Mouse (Mus musculus): ENCODE results near the gene Cdc40. TPM values are rescaled to one million over a fixed set of nuclear protein-coding genes. Genes with fewer than 3 reads are reported as not detected.

Cdc40 gene
- polyA plus RNA-seq, 1 experiment from 2014 or later, result 17.4 TPM

GRCm38 (mm10) chr10:40851138-40851537, 32.0 kb downstream of the Cdc40 start:
- no peaks in the 10 kb centered on the region; the same call in 1 of the 2 replicates for H3K36me3 ChIP-seq (ENCODE audit: insufficient read depth, low read length)
- H3K27me3 ChIP-seq (replicated peaks; ENCODE audit: insufficient read depth, low read length), result no peaks in the 10 kb centered on the region
- no peak overlapping the region for H3K9ac ChIP-seq (replicated peaks; ENCODE audit: low read depth)
- no peaks in the 10 kb centered on the region for H3K9me3 ChIP-seq (ENCODE audit: low read length)
- DNase-seq (ENCODE audit: low spot score) (no peak), ATAC-seq (no peak)
- no peaks in the 10 kb centered on the region for H3K4me1 ChIP-seq (ENCODE audit: insufficient read depth, low read depth, low read length)
- no peak overlapping the region for H3K4me3 ChIP-seq (ENCODE audit: low read depth, low read length)
- no peak for TF ChIP-seq CTCF (IDR thresholded peaks at IDR 0.05)
- no peak for TF ChIP-seq EP300 (IDR thresholded peaks at IDR 0.05)
- H3K27ac ChIP-seq (ENCODE audit: low read length), result no peak overlapping the region
- no peak overlapping the region for H3K4me2 ChIP-seq (replicated peaks; ENCODE audit: low read depth, low read length)

- ATAC-seq, result no peak
- H3K36me3 ChIP-seq (ENCODE audit: insufficient read depth, low read length), result no peaks in the 10 kb centered on the region; the same call in 1 of the 2 replicates
- 86% methylated on average over 2 of the region's 2 CpGs for WGBS
Measured at GRCm38 (mm10) chr10:40850644-40851043, 32.5 kb downstream of the Cdc40 start.

GRCm38 (mm10) chr10:40847176-40847874, 35.8 kb downstream of the Cdc40 start:
- no peaks in the 10 kb centered on the region for H3K4me1 ChIP-seq (ENCODE audit: insufficient read depth, low read depth, low read length)
- H3K9me3 ChIP-seq (ENCODE audit: low read length), result no peaks in the 10 kb centered on the region
- no peak for ATAC-seq
- no peak overlapping the region for H3K4me3 ChIP-seq (ENCODE audit: low read depth, low read length)
- H3K4me2 ChIP-seq (replicated peaks; ENCODE audit: low read depth, low read length), result no peak overlapping the region
- no peak overlapping the region for H3K27ac ChIP-seq (ENCODE audit: low read length)
- H3K9ac ChIP-seq (replicated peaks; ENCODE audit: low read depth), result no peak overlapping the region
- DNase-seq (ENCODE audit: low spot score), result no peak
- no peaks in the 10 kb centered on the region for H3K27me3 ChIP-seq (replicated peaks; ENCODE audit: insufficient read depth, low read length)
- peaks cover 8% of the 10 kb centered on the region for H3K36me3 ChIP-seq (ENCODE audit: insufficient read depth, low read length)
- no peak for TF ChIP-seq CTCF (IDR thresholded peaks at IDR 0.05)
- TF ChIP-seq EP300 (IDR thresholded peaks at IDR 0.05), result no peak
- 89% methylated on average over 10 of the region's 10 CpGs for WGBS

More at GRCm38 (mm10) chr10:40850644-40851043, 32.5 kb downstream of the Cdc40 start:
- H3K9me3 ChIP-seq (ENCODE audit: low read length), result no peaks in the 10 kb centered on the region
- DNase-seq (ENCODE audit: low spot score), result no peak
- H3K27ac ChIP-seq (ENCODE audit: low read length), result no peak overlapping the region
- H3K4me1 ChIP-seq (ENCODE audit: insufficient read depth, low read depth, low read length), result no peaks in the 10 kb centered on the region
- TF ChIP-seq CTCF (IDR thresholded peaks at IDR 0.05) (no peak), EP300 (IDR thresholded peaks at IDR 0.05) (no peak)
- no peak overlapping the region for H3K9ac ChIP-seq (replicated peaks; ENCODE audit: low read depth)
- no peak overlapping the region for H3K4me2 ChIP-seq (replicated peaks; ENCODE audit: low read depth, low read length)
- H3K27me3 ChIP-seq (replicated peaks; ENCODE audit: insufficient read depth, low read length), result no peaks in the 10 kb centered on the region
- no peak overlapping the region for H3K4me3 ChIP-seq (ENCODE audit: low read depth, low read length)

GRCm38 (mm10) chr10:40845626-40846025, 37.5 kb downstream of the Cdc40 start:
- Histone ChIP-seq H3K9me3 (ENCODE audit: low read length) (no peaks in the 10 kb centered on the region), H3K4me1 (ENCODE audit: insufficient read depth, low read depth, low read length) (no peaks in the 10 kb centered on the region), H3K36me3 (ENCODE audit: insufficient read depth, low read length) (peaks cover 17% of the 10 kb centered on the region), H3K4me3 (ENCODE audit: low read depth, low read length) (no peak overlapping the region), H3K27ac (ENCODE audit: low read length) (no peak overlapping the region), H3K27me3 (replicated peaks; ENCODE audit: insufficient read depth, low read length) (no peaks in the 10 kb centered on the region), H3K9ac (replicated peaks; ENCODE audit: low read depth) (no peak overlapping the region), H3K4me2 (replicated peaks; ENCODE audit: low read depth, low read length) (no peak overlapping the region)
- no peak for DNase-seq (ENCODE audit: low spot score)
- ATAC-seq, result no peak
- 84% methylated on average over 6 of the region's 6 CpGs for WGBS
- TF ChIP-seq EP300 (IDR thresholded peaks at IDR 0.05) (no peak), CTCF (IDR thresholded peaks at IDR 0.05) (no peak)

GRCm38 (mm10) chr10:40844546-40844945, 38.6 kb downstream of the Cdc40 start:
- H3K4me1 ChIP-seq (ENCODE audit: insufficient read depth, low read depth, low read length), result no peaks in the 10 kb centered on the region
- H3K4me3 ChIP-seq (ENCODE audit: low read depth, low read length), result no peak overlapping the region
- no peak overlapping the region for H3K27ac ChIP-seq (ENCODE audit: low read length)
- no peak for DNase-seq (ENCODE audit: low spot score)
- no peaks in the 10 kb centered on the region for H3K27me3 ChIP-seq (replicated peaks; ENCODE audit: insufficient read depth, low read length)
- no peaks in the 10 kb centered on the region for H3K9me3 ChIP-seq (ENCODE audit: low read length)
- TF ChIP-seq CTCF (IDR thresholded peaks at IDR 0.05) (no peak), EP300 (IDR thresholded peaks at IDR 0.05) (no peak)
- no peak overlapping the region for H3K9ac ChIP-seq (replicated peaks; ENCODE audit: low read depth)
- peaks cover 17% of the 10 kb centered on the region for H3K36me3 ChIP-seq (ENCODE audit: insufficient read depth, low read length)
- no peak for ATAC-seq
- H3K4me2 ChIP-seq (replicated peaks; ENCODE audit: low read depth, low read length), result no peak overlapping the region
- WGBS, result 81% methylated on average over 10 of the region's 10 CpGs

GRCm38 (mm10) chr10:40843841-40844240, 39.3 kb downstream of the Cdc40 start:
- Histone ChIP-seq H3K27me3 (replicated peaks; ENCODE audit: insufficient read depth, low read length) (no peaks in the 10 kb centered on the region), H3K9ac (replicated peaks; ENCODE audit: low read depth) (no peak overlapping the region), H3K27ac (ENCODE audit: low read length) (no peak overlapping the region), H3K9me3 (ENCODE audit: low read length) (no peaks in the 10 kb centered on the region), H3K36me3 (ENCODE audit: insufficient read depth, low read length) (peaks cover 19% of the 10 kb centered on the region), H3K4me3 (ENCODE audit: low read depth, low read length) (no peak overlapping the region), H3K4me2 (replicated peaks; ENCODE audit: low read depth, low read length) (no peak overlapping the region), H3K4me1 (ENCODE audit: insufficient read depth, low read depth, low read length) (no peaks in the 10 kb centered on the region)
- ATAC-seq, result no peak
- no peak for DNase-seq (ENCODE audit: low spot score)
- TF ChIP-seq CTCF (IDR thresholded peaks at IDR 0.05), result no peak
- TF ChIP-seq EP300 (IDR thresholded peaks at IDR 0.05), result no peak
- 83% methylated on average over 5 of the region's 5 CpGs for WGBS

Data from lung, postnatal 0 days (tissue).